Mouse (Mus musculus): Measurements from ENCODE around the gene Gm3138.
"Not testable (repeated sequence)": the region's sequence is repeated elsewhere in the genome, so short reads cannot be mapped to it uniquely, and the experiment has no call there.

The Gm3138 gene

GRCm38 (mm10) chr14:4249331-4249730 lies at the start of gene Gm3138:
Gene Gm3138 (plus strand): TSS chr14:4249631.
- not testable (repeated sequence) for DNase-seq

- not testable (repeated sequence) for DNase-seq
These were observed 20.0 kb downstream of the Gm3138 start for GRCm38 (mm10) chr14:4269238-4269950.

- not testable (repeated sequence) for DNase-seq
These were observed 30.4 kb downstream of the Gm3138 start for GRCm38 (mm10) chr14:4279828-4280227.

Measured in kidney, adult 11 months (tissue).